Mouse (Mus musculus) limb, embryonic 14.5 days (tissue): ENCODE measurements around the gene Mrpl43. TPM values are rescaled to one million over a fixed set of nuclear protein-coding genes. Genes with fewer than 3 reads are reported as not detected.
A peak's percentile ranks its signal among the peaks of the same experiment; 100 is the strongest.

Experiments used
- ATAC-seq: fragments of 200-750 bp; cut with Nextera tagmentation; 2 replicates; pipeline ENCODE4 v1.8.0; 2017; ENCODE audit warnings: low read depth, moderate number of reproducible peaks, moderate TSS enrichment; ENCODE audit not compliant: low FRiP score
- DNase-seq: peaks from one replicate; pipeline ENCODE4 v3.0.0-alpha.2; 2015; ENCODE audit warnings: low spot score
- H3K27ac ChIP-seq: fragments of 300-500 bp; sonication (generic); replicated peaks from 2 replicates; pipeline ENCODE4 v1.5.1; 2014; ENCODE audit warnings: low read depth, mild to moderate bottlenecking, low read length, moderate library complexity, mixed read lengths
- H3K27me3 ChIP-seq: fragments of 300-500 bp; sonication (generic); 2 replicates; pipeline ENCODE4 v1.6.1; 2014; ENCODE audit warnings: low read length, mixed read lengths; ENCODE audit not compliant: control insufficient read depth, insufficient read depth
- H3K36me3 ChIP-seq: fragments of 300-500 bp; sonication (generic); 2 replicates; pipeline ENCODE4 v1.6.1; 2014; ENCODE audit warnings: mild to moderate bottlenecking, low read length, moderate library complexity, mixed read lengths; ENCODE audit not compliant: control insufficient read depth, insufficient read depth
- H3K4me1 ChIP-seq: fragments of 300-500 bp; sonication (generic); 2 replicates; pipeline ENCODE4 v1.6.1; 2014; ENCODE audit warnings: antibody characterized with exemption, low read length, mixed read lengths; ENCODE audit not compliant: control insufficient read depth, insufficient read depth
- H3K4me2 ChIP-seq: fragments of 300-500 bp; sonication (generic); replicated peaks from 2 replicates; pipeline ENCODE4 v1.6.1; 2014; ENCODE audit warnings: low read depth, mild to moderate bottlenecking, low read length, moderate library complexity; ENCODE audit not compliant: severe bottlenecking
- H3K4me3 ChIP-seq: fragments of 300-500 bp; sonication (generic); replicated peaks from 2 replicates; pipeline ENCODE4 v1.5.1; 2014; ENCODE audit warnings: low read length
- H3K9ac ChIP-seq: fragments of 300-500 bp; sonication (generic); 2 replicates; pipeline ENCODE4 v1.6.1; 2014; ENCODE audit warnings: mild to moderate bottlenecking, low read depth, low read length, moderate library complexity; ENCODE audit not compliant: severe bottlenecking
- H3K9me3 ChIP-seq: fragments of 300-500 bp; sonication (generic); 2 replicates; pipeline ENCODE4 v1.6.1; 2016; ENCODE audit warnings: low read length; ENCODE audit not compliant: control insufficient read depth
- POLR2A ChIP-seq: fragments of 200-500 bp; IDR thresholded peaks from 2 replicates; pipeline ENCODE4 v1.8.0; 2012; ENCODE audit warnings: inconsistent platforms, mild to moderate bottlenecking, moderate library complexity, borderline replicate concordance; ENCODE audit not compliant: insufficient read depth, insufficient read length; ENCODE audit errors: extremely low read depth
- WGBS: fragments of 180-500 bp; shearing (Covaris S2); extraction: QIAGEN DNeasy Blood & Tissue Kit; methylation state at CpG from one replicate; pipeline ENCODE4 v1.1.7; 2014; 5-methylcytosine and 5-hydroxymethylcytosine counted together
- polyA plus RNA-seq, 2 experiments: library from polyadenylated mRNA; depleted of rRNA in 1 of 2; stranded (reverse) in 1 of 2; unstranded in 1 of 2; fragments of >200 nt; fragmentation: Nextera tagmentation in 1 of 2; extraction: Ambion mirVana in 1 of 2; gene quantifications; 2 replicates each; pipeline versions ENCODE4 v1.2.1 to v1.2.3; 2012 to 2014

The Mrpl43 gene
- polyA plus RNA-seq, 2 experiments = 55.0 to 67.6 TPM

DNA sequence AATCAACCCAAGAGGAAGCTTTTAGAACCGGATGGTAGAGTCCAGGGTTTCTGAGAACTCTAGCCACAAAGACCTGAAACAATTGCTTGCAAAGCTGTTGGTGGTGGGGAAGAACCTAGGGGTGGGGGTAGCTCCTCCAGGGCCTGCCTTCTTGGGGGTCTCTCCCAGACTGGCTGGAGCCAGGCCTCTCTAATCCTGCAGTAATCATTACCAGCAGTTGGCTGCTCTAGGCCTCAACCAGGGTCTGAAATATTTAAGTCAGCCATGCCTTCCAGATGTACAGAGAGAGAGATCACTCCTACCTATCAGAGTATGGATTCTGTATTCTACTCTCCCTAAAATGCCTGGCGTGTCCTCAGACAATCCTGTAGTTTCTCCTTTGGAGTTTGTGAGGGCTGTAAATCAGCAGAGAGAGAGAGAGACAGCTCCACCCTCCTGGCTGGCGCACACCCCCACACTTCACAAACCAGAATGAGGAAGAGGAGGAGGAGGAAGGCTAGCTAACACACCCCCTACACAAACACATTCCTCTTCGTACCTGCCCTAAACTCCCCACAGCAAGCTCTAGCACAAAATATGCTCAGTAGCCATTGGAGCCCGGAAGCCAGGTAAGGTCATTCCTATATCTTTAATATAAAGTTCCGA, 7.5 kb upstream of the Mrpl43 start:
- Histone ChIP-seq H3K27ac (peak overlapping the region; percentile 99), H3K9me3 (no peaks in the 10 kb centered on the region), H3K4me3 (no peak overlapping the region), H3K4me2 (peak overlapping the region; percentile 96), H3K27me3 (no peaks in the 10 kb centered on the region), H3K36me3 (peaks cover 26% of the 10 kb centered on the region), H3K4me1 (peaks cover 28% of the 10 kb centered on the region), H3K9ac (no peak overlapping the region)
- 30% methylated on average over 6 of the region's 6 CpGs for WGBS
- no peak for ATAC-seq
- DNase-seq = peak; percentile 39
- no peak for TF ChIP-seq POLR2A

DNA sequence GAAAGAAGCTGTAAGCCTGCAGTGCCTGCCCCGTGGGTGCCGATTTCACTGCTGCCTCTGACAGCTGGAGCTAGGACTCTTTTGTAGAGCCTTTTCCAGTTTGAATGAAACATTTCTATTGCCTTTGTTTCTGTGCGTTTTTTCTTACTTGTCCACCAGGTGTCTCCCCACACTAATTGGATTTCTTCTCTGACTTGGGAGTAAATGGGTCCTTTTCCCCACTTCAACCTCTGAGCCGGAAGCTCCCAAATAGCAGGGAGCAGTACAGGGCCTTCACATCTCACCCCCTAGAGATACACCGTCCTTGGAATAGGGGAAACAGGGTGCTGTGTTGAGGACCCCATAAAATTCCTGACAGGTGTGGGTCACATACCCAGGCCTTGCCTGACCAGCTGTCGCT, 6.4 kb upstream of the Mrpl43 start:
- no peak overlapping the region for H3K4me2 ChIP-seq
- no peak for TF ChIP-seq POLR2A
- H3K9ac ChIP-seq = no peak overlapping the region

DNA sequence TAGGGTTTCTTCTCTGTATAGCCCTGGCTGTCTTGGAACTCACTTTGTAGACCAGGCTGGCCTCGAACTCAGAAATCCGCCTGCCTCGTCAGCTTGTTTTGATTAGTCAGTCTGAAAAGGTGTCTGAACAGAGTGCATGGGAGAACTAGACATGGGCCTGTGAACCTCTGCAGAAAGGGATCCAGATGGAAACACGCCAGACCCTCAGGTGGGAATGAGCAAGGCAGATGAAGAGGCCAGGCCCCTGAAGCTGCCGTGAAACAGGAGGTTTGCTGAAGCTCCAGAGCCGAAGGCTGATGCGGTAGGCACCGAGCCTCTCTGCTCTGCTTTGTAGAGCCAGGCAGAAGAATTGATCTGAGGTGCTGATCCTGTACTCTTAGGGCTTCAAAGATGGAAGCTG, 6.0 kb upstream of the Mrpl43 start:
- Histone ChIP-seq H3K9ac (no peak overlapping the region), H3K27ac (no peak overlapping the region), H3K36me3 (peaks cover 26% of the 10 kb centered on the region), H3K4me2 (no peak overlapping the region), H3K27me3 (no peaks in the 10 kb centered on the region), H3K4me3 (no peak overlapping the region), H3K4me1 (peaks cover 29% of the 10 kb centered on the region), H3K9me3 (no peaks in the 10 kb centered on the region)
- no peak for TF ChIP-seq POLR2A
- WGBS = 59% methylated on average over 8 of the region's 8 CpGs
- DNase-seq (no peak), ATAC-seq (no peak)

More for the DNA sequence above, 6.4 kb upstream of the Mrpl43 start:
- DNase-seq = peak; percentile 60
- Histone ChIP-seq H3K4me3 (no peak overlapping the region), H3K36me3 (peaks cover 26% of the 10 kb centered on the region), H3K4me1 (peaks cover 26% of the 10 kb centered on the region), H3K27me3 (no peaks in the 10 kb centered on the region), H3K27ac (peak overlapping the region; percentile 52; the same call in 1 of the 2 replicates), H3K9me3 (no peaks in the 10 kb centered on the region)
- no peak for ATAC-seq
- WGBS = 30% methylated on average over 6 of the region's 6 CpGs

DNA sequence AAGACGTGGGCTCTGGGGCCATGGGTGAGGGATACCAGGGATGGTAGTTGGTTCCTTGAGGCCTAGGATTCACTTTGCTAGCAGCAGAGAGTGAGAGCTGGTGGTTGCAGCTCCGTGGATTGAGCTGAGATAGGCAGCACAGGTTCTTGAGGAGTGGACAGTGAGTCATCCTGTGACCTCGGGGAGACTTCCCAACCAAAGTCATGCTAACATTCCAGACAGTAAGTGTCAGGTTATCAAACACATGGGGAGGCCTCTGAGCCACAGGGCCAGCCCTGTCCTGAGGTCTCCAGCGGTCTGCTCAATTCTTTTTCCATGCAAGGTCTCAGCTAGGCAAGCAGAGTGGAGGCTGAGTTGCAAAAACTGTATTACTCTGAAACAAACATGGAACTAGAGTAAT, 4.4 kb upstream of the Mrpl43 start:
- H3K36me3 ChIP-seq = peaks cover 26% of the 10 kb centered on the region
- H3K4me3 ChIP-seq = no peak overlapping the region
- H3K4me1 ChIP-seq = peaks cover 27% of the 10 kb centered on the region
- H3K4me2 ChIP-seq = no peak overlapping the region
- ATAC-seq (no peak), DNase-seq (no peak)
- H3K9ac ChIP-seq = no peak overlapping the region
- no peak overlapping the region for H3K27ac ChIP-seq
- no peak for TF ChIP-seq POLR2A
- H3K9me3 ChIP-seq = no peaks in the 10 kb centered on the region
- no peaks in the 10 kb centered on the region for H3K27me3 ChIP-seq
- WGBS = 92% methylated on average over 4 of the region's 4 CpGs

DNA sequence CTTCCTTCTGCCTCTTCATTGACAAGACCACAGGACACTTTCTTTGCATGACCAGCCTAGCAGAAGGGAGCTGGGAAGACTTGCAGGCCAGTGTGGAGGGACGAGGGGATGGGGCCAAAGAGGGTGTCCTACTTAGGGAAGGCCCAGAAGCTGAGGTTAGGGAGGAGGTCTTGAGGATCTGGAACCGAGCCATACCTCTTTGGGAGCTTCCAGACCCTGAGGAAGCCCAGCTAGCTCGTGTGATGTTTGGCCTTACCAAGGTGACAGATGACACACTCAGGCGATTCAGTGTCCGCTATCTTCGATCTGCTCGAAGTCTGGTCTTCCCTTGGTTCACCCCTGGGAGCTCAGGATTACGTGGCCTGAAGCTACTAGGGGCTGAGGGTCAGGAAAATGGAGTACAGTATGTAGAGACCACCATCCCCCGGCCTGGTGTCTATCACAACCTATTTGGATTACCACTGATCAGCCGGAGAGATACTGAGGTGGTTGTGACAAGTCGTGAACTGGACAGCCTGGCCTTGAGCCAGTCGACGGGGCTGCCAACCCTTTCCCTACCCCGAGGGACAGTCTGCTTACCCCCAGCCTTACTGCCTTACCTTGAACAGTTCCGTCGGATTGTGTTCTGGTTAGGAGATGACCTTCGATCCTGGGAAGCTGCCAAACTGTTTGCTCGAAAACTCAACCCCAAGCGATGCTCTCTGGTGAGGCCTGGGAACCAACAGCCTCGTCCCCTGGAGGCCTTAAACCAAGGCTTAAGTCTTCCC, 1.4 kb upstream of the Mrpl43 start:
- Histone ChIP-seq H3K27me3 (no peaks in the 10 kb centered on the region), H3K4me3 (peak overlapping the region; percentile 97; the same call in 1 of the 2 replicates), H3K9ac (no peak overlapping the region), H3K27ac (no peak overlapping the region), H3K4me2 (peak overlapping the region; percentile 90), H3K4me1 (peaks cover 11% of the 10 kb centered on the region), H3K36me3 (peaks cover 47% of the 10 kb centered on the region), H3K9me3 (no peaks in the 10 kb centered on the region)
- TF ChIP-seq POLR2A = no peak
- DNase-seq (no peak), ATAC-seq (no peak)
- 94% methylated on average over 20 of the region's 20 CpGs for WGBS
